Mouse (Mus musculus): ENCODE results near the gene Inafm1. TPM values are rescaled to one million over a fixed set of nuclear protein-coding genes. Genes with fewer than 3 reads are reported as not detected.
"Not testable (repeated sequence)": the region's sequence is repeated elsewhere in the genome, so short reads cannot be mapped to it uniquely, and the experiment has no call there.

Inafm1 gene
- polyA plus RNA-seq, 1 experiment from 2014 or later: 21.1 TPM

DNA sequence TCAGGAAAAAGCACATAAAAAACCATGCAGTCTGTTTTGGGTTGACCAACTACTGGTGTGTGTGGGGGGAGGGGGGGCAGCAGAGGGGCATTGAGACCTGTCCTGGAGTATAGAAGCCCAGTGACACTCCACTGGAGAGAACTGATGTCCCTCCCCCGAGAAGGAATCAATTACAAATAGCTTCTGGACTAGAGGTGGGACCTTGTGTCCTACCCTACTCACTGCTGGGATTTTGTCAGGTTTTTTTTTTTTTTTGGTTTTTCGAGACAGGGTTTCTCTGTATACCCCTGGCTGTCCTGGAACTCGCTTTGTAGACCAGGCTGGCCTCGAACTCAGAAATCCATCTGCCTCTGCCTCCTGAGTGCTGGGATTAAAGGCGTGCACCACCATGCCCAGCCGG lies 33.7 kb upstream of the Inafm1 start:
- DNase-seq (ENCODE audit: low spot score); H3K4me2 ChIP-seq (ENCODE audit: low read depth, low read length); H3K36me3 ChIP-seq (ENCODE audit: control insufficient read depth, insufficient read depth, low read length); H3K4me1 ChIP-seq (ENCODE audit: control insufficient read depth, insufficient read depth, low read length); H3K9me3 ChIP-seq (ENCODE audit: control insufficient read depth, low read length); H3K9ac ChIP-seq (ENCODE audit: low read depth, low read length); H3K27ac ChIP-seq (replicated peaks; ENCODE audit: low read depth, low read length); H3K4me3 ChIP-seq (ENCODE audit: low read depth, low read length); ATAC-seq (ENCODE audit: low read depth): not testable (repeated sequence)
- 61% methylated on average over 6 of the region's 6 CpGs for WGBS
- H3K27me3 ChIP-seq (replicated peaks; ENCODE audit: control insufficient read depth, insufficient read depth, low read length): peaks cover 15% of the 10 kb centered on the region

DNA sequence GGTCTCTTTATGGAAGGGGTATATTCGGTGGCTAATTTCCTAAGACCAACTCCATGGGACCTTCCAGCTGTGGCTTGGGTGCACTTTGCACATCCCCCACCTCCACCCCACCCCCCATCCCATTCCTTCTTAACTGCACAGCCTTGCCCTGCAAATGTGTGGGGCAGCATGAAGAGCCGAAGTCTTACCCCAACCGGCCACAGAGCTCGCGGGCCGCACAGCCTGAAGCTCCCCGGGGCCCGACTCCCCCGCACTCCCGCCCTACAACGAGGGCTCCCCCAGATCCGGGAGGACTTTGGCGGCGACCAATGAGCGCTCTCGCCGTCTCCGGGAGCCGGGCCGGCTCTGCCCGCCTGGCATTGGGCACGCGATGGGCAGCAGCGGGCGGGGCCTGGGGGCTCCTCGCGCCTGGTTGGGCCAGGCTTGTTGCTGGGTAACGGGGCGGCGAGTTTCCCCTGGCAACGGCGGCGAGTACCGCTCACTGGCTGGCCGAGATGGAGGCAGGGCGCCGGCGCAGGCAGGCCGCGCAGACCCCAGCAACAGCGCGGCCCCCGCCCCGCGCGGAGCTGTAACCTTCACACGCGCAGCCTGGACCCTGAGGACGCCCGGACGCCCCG lies 26.1 kb upstream of the Inafm1 start:
- Histone ChIP-seq H3K4me1 (ENCODE audit: control insufficient read depth, insufficient read depth, low read length) (0 out of 2 replicates have a peak, but pooled peaks cover 13% of the 10 kb centered on the region), H3K9me3 (ENCODE audit: control insufficient read depth, low read length) (no peaks in the 10 kb centered on the region), H3K27ac (replicated peaks; ENCODE audit: low read depth, low read length) (peak overlapping the region; percentile 55), H3K27me3 (replicated peaks; ENCODE audit: control insufficient read depth, insufficient read depth, low read length) (no peaks in the 10 kb centered on the region), H3K9ac (ENCODE audit: low read depth, low read length) (peak overlapping the region; percentile 63), H3K36me3 (ENCODE audit: control insufficient read depth, insufficient read depth, low read length) (no peaks in the 10 kb centered on the region), H3K4me3 (ENCODE audit: low read depth, low read length) (peak overlapping the region; percentile 44), H3K4me2 (ENCODE audit: low read depth, low read length) (peak overlapping the region; percentile 83)
- DNase-seq (ENCODE audit: low spot score): peak; percentile 93
- under 1% methylated on average over 31 of the region's 52 CpGs for WGBS
- peak; percentile 86 for ATAC-seq (ENCODE audit: low read depth)

DNA sequence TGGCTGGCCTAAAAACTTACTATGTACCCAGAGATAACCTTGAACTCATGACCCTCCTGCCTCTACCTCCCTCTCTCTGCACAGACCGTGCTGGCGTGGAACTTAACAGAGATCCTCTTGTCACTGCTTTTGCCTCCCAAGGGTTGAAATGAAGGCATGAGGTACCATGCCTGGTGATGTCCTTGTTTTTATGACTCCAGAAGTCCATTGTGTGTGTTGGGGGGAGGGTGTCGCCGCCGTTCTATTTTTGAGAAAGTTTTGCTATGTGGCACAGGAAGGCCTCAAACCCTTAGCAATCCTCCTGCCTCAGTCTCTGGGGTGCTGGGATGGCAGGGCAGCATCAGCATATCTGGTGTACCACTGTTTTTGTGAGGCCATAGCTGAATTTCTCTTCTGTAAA lies 25.5 kb upstream of the Inafm1 start:
- no peak for DNase-seq (ENCODE audit: low spot score)
- Histone ChIP-seq H3K36me3 (ENCODE audit: control insufficient read depth, insufficient read depth, low read length) (no peaks in the 10 kb centered on the region), H3K27me3 (replicated peaks; ENCODE audit: control insufficient read depth, insufficient read depth, low read length) (no peaks in the 10 kb centered on the region), H3K27ac (replicated peaks; ENCODE audit: low read depth, low read length) (0 out of 2 replicates have a peak overlapping the region, but pooled peaks have one; percentile 18), H3K4me1 (ENCODE audit: control insufficient read depth, insufficient read depth, low read length) (0 out of 2 replicates have a peak, but pooled peaks cover 13% of the 10 kb centered on the region), H3K4me3 (ENCODE audit: low read depth, low read length) (peak overlapping the region; percentile 44), H3K9ac (ENCODE audit: low read depth, low read length) (no peak overlapping the region), H3K4me2 (ENCODE audit: low read depth, low read length) (peak overlapping the region; percentile 83), H3K9me3 (ENCODE audit: control insufficient read depth, low read length) (no peaks in the 10 kb centered on the region)
- WGBS: 83% methylated on average over 5 of the region's 5 CpGs
- ATAC-seq (ENCODE audit: low read depth): no peak

DNA sequence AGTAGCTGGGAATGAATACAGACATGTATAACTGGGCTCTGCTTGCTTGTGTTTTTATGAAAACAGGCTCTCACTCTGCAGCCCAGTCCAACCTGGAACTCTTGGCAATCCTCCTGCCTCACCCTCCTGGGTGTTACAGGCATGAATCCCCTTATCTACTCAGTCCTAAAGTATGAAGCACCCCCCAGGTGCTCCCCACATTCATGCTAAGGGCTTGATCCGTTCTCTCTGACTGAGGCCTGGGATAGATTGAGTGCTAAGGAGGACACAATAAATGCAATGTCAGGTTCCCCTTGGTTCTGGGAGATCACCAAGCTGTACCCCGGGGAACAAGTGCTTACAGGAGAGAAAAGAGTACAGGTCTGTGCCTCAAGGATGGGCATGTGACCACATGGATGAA lies 24.2 kb upstream of the Inafm1 start:
- Histone ChIP-seq H3K9me3 (ENCODE audit: control insufficient read depth, low read length) (no peaks in the 10 kb centered on the region), H3K36me3 (ENCODE audit: control insufficient read depth, insufficient read depth, low read length) (no peaks in the 10 kb centered on the region), H3K27ac (replicated peaks; ENCODE audit: low read depth, low read length) (peak overlapping the region; percentile 73; the same call in 1 of the 2 replicates), H3K4me3 (ENCODE audit: low read depth, low read length) (no peak overlapping the region), H3K4me2 (ENCODE audit: low read depth, low read length) (no peak overlapping the region), H3K27me3 (replicated peaks; ENCODE audit: control insufficient read depth, insufficient read depth, low read length) (no peaks in the 10 kb centered on the region), H3K9ac (ENCODE audit: low read depth, low read length) (no peak overlapping the region), H3K4me1 (ENCODE audit: control insufficient read depth, insufficient read depth, low read length) (0 out of 2 replicates have a peak, but pooled peaks cover 13% of the 10 kb centered on the region)
- no peak for ATAC-seq (ENCODE audit: low read depth)
- WGBS: 62% methylated on average over 2 of the region's 2 CpGs
- no peak for DNase-seq (ENCODE audit: low spot score)

DNA sequence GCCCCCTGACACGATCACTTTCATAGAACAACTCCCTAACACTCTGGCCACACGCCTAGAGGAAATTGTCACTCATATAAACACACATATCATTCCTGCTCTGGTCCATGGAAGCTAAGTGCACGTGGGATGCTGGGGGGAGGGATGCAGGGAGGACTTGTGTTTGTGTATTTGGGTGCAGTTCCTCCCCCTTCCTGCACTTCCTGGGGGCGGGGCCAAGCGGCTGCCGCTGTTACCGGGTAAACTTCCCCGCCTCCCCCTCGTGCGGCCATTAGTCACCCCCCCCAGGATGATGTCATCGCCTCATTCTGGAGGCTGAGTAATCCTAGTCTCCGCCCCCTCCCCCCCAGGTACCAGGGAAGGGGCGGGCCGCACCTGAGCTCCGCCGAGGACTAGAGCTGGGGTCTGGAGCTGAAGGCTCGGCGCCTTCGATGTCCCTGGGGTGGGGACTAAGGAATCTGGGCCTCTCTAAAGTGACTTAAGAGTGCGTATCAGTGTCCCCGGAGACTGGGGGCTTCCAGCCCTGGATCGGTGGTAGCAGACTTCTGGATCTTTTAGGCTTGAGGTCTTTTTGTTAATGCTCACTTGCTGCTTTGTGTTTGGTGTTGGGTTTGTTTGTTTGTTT lies 23.5 kb upstream of the Inafm1 start:
- Histone ChIP-seq H3K36me3 (ENCODE audit: control insufficient read depth, insufficient read depth, low read length) (no peaks in the 10 kb centered on the region), H3K4me2 (ENCODE audit: low read depth, low read length) (peak overlapping the region; percentile 59), H3K27ac (replicated peaks; ENCODE audit: low read depth, low read length) (peak overlapping the region; percentile 73), H3K9ac (ENCODE audit: low read depth, low read length) (peak overlapping the region; percentile 59), H3K9me3 (ENCODE audit: control insufficient read depth, low read length) (no peaks in the 10 kb centered on the region), H3K4me3 (ENCODE audit: low read depth, low read length) (peak overlapping the region; percentile 30), H3K27me3 (replicated peaks; ENCODE audit: control insufficient read depth, insufficient read depth, low read length) (no peaks in the 10 kb centered on the region), H3K4me1 (ENCODE audit: control insufficient read depth, insufficient read depth, low read length) (0 out of 2 replicates have a peak, but pooled peaks cover 13% of the 10 kb centered on the region)
- WGBS: 2% methylated on average over 18 of the region's 22 CpGs
- peak; percentile 91 for DNase-seq (ENCODE audit: low spot score)
- peak; percentile 5; the same call in 1 of the 2 replicates for ATAC-seq (ENCODE audit: low read depth)

DNA sequence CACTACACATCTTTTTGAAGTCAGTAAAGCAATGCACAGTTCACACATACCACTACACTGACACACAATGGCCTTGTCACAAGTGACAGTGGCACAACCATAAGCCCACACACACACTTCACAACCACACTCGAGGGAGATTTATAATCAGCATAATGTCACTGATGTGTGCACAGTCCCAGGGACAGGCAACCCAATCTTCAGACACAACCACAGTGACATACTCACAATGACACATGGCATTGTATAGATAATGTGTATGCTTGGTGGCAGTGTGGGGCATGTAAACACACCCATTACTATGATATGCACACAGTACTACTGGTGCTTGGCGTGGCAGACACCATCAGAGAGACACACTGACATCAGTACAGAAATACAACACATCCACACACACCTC lies 22.7 kb upstream of the Inafm1 start:
- H3K36me3 ChIP-seq (ENCODE audit: control insufficient read depth, insufficient read depth, low read length): no peaks in the 10 kb centered on the region
- no peak for ATAC-seq (ENCODE audit: low read depth)
- H3K4me3 ChIP-seq (ENCODE audit: low read depth, low read length): no peak overlapping the region
- H3K9me3 ChIP-seq (ENCODE audit: control insufficient read depth, low read length): no peaks in the 10 kb centered on the region
- no peaks in the 10 kb centered on the region for H3K27me3 ChIP-seq (replicated peaks; ENCODE audit: control insufficient read depth, insufficient read depth, low read length)
- H3K27ac ChIP-seq (replicated peaks; ENCODE audit: low read depth, low read length): no peak overlapping the region; the same call in 1 of the 2 replicates
- H3K4me2 ChIP-seq (ENCODE audit: low read depth, low read length): peak overlapping the region; percentile 85
- 39% methylated on average over 2 of the region's 2 CpGs for WGBS
- DNase-seq (ENCODE audit: low spot score): no peak
- H3K4me1 ChIP-seq (ENCODE audit: control insufficient read depth, insufficient read depth, low read length): 0 out of 2 replicates have a peak, but pooled peaks cover 13% of the 10 kb centered on the region
- no peak overlapping the region for H3K9ac ChIP-seq (ENCODE audit: low read depth, low read length)

DNA sequence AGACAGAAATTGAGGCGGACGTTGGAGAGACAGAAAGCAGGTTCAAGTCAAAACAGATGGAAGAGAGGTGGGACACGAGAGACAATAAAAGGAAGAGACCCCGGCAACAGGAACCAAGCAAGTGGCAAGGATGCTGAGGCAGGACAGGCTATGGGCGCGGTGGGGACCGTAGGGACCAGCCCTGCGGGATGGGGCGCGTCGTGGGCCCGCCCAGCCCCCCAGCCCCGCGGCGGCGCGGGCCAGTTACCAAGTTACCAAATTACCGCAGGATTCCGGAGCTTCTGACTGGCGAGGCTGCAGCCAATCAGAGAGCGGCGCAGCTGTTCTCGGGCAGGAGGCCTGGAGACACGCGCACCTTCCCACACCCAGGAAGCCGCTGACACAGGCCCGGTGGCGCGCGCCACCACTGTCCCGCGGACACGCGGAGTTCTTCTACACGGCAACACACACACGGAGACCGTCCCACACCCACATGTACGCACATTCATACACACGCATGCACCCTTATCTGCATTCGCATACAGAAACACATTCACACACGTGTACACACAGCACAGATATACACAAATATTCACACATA lies 22.0 kb upstream of the Inafm1 start:
- H3K36me3 ChIP-seq (ENCODE audit: control insufficient read depth, insufficient read depth, low read length): no peaks in the 10 kb centered on the region
- peak; percentile 58 for ATAC-seq (ENCODE audit: low read depth)
- 1% methylated on average over 28 of the region's 41 CpGs for WGBS

DNA sequence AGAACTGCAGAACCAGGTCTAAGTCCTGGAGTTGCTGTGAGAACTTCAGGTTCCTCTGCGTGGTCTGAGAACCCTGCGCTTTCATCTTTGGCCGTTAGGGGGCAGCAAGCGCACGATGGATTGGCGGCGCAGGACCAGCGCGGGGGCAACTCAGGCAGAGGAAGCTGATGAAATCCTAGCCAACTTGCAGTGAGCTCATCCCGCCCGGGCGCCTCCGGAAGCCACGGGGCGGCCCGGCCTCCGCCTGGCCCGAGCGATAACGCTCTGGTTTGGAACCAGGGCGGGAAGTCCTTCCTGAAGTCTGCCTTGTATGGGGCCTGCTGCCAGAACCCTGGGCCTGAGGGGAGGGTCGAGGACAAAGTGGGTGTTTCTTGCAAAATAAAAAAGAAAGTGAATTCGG lies 21.4 kb upstream of the Inafm1 start:
- H3K36me3 ChIP-seq (ENCODE audit: control insufficient read depth, insufficient read depth, low read length): no peaks in the 10 kb centered on the region
- H3K9me3 ChIP-seq (ENCODE audit: control insufficient read depth, low read length): no peaks in the 10 kb centered on the region
- ATAC-seq (ENCODE audit: low read depth) (peak; percentile 89), DNase-seq (ENCODE audit: low spot score) (peak; percentile 95)
- H3K4me3 ChIP-seq (ENCODE audit: low read depth, low read length): peak overlapping the region; percentile 49
- peak overlapping the region; percentile 57 for H3K9ac ChIP-seq (ENCODE audit: low read depth, low read length)
- 0 out of 2 replicates have a peak, but pooled peaks cover 10% of the 10 kb centered on the region for H3K4me1 ChIP-seq (ENCODE audit: control insufficient read depth, insufficient read depth, low read length)
- H3K4me2 ChIP-seq (ENCODE audit: low read depth, low read length): peak overlapping the region; percentile 85
- H3K27ac ChIP-seq (replicated peaks; ENCODE audit: low read depth, low read length): peak overlapping the region; percentile 93
- WGBS: under 1% methylated on average over 23 of the region's 23 CpGs
- no peaks in the 10 kb centered on the region for H3K27me3 ChIP-seq (replicated peaks; ENCODE audit: control insufficient read depth, insufficient read depth, low read length)

More for the DNA sequence above, 22.0 kb upstream of the Inafm1 start:
- peak; percentile 91 for DNase-seq (ENCODE audit: low spot score)
- Histone ChIP-seq H3K27ac (replicated peaks; ENCODE audit: low read depth, low read length) (peak overlapping the region; percentile 93), H3K27me3 (replicated peaks; ENCODE audit: control insufficient read depth, insufficient read depth, low read length) (no peaks in the 10 kb centered on the region), H3K4me1 (ENCODE audit: control insufficient read depth, insufficient read depth, low read length) (0 out of 2 replicates have a peak, but pooled peaks cover 13% of the 10 kb centered on the region), H3K9me3 (ENCODE audit: control insufficient read depth, low read length) (no peaks in the 10 kb centered on the region), H3K9ac (ENCODE audit: low read depth, low read length) (peak overlapping the region; percentile 57), H3K4me2 (ENCODE audit: low read depth, low read length) (peak overlapping the region; percentile 85), H3K4me3 (ENCODE audit: low read depth, low read length) (peak overlapping the region; percentile 49)

Data from embryonic facial prominence, embryonic 14.5 days (tissue).